Mouse (Mus musculus): ENCODE measurements around the gene Poc1a.

GRCm38 (mm10) chr9:106348281-106348680, 67.4 kb downstream of the Poc1a start:
- TF ChIP-seq POLR2A (IDR thresholded peaks at IDR 0.05; ENCODE audit: control insufficient read depth, low read depth, low read length) (no peak), CTCF (IDR thresholded peaks at IDR 0.05; ENCODE audit: control insufficient read depth, insufficient read depth, insufficient replicate concordance, low read depth, low read length) (no peak)
